Mouse (Mus musculus): ENCODE measurements around the gene Actb. TPM values are rescaled to one million over a fixed set of nuclear protein-coding genes. Genes with fewer than 3 reads are reported as not detected.

The Actb gene
- polyA plus RNA-seq, 1 experiment from 2014 or later: 5,062 TPM

- H3K27me3 ChIP-seq (ENCODE audit: control insufficient read depth, insufficient read depth, low read length): no peaks in the 10 kb centered on the region
- 92% methylated on average over 19 of the region's 19 CpGs for WGBS
- no peak for ATAC-seq (replicated peaks; ENCODE audit: extremely low read depth, insufficient read depth, low FRiP score)
- peaks cover 7% of the 10 kb centered on the region for H3K4me1 ChIP-seq (ENCODE audit: control insufficient read depth, insufficient read depth, low read length)
- H3K4me2 ChIP-seq (ENCODE audit: low read depth, low read length): no peak overlapping the region
- no peaks in the 10 kb centered on the region for H3K9me3 ChIP-seq (replicated peaks; ENCODE audit: control insufficient read depth, low read length)
- H3K4me3 ChIP-seq (ENCODE audit: low read length): no peak overlapping the region
- no peak overlapping the region for H3K9ac ChIP-seq (ENCODE audit: low read length)
- H3K27ac ChIP-seq (ENCODE audit: low read length): no peak overlapping the region
- peaks cover 20% of the 10 kb centered on the region for H3K36me3 ChIP-seq (ENCODE audit: control insufficient read depth, insufficient read depth)
These were observed 20.4 kb downstream of the Actb start for GRCm38 (mm10) chr5:142886181-142886580.

- 91% methylated on average over 11 of the region's 11 CpGs for WGBS
- H3K36me3 ChIP-seq (ENCODE audit: control insufficient read depth, insufficient read depth): peaks cover 20% of the 10 kb centered on the region
- ATAC-seq (replicated peaks; ENCODE audit: extremely low read depth, insufficient read depth, low FRiP score): no peak
These were observed 24.1 kb downstream of the Actb start for GRCm38 (mm10) chr5:142882471-142882870.

GRCm38 (mm10) chr5:142881936-142882335 lies 24.6 kb downstream of the Actb start:
- Histone ChIP-seq H3K27ac (ENCODE audit: low read length) (peak overlapping the region; percentile 75), H3K9me3 (replicated peaks; ENCODE audit: control insufficient read depth, low read length) (no peaks in the 10 kb centered on the region), H3K27me3 (ENCODE audit: control insufficient read depth, insufficient read depth, low read length) (no peaks in the 10 kb centered on the region), H3K4me2 (ENCODE audit: low read depth, low read length) (no peak overlapping the region), H3K4me3 (ENCODE audit: low read length) (no peak overlapping the region), H3K4me1 (ENCODE audit: control insufficient read depth, insufficient read depth, low read length) (peaks cover 14% of the 10 kb centered on the region), H3K9ac (ENCODE audit: low read length) (0 out of 2 replicates have a peak overlapping the region, but pooled peaks have one; percentile 31), H3K36me3 (ENCODE audit: control insufficient read depth, insufficient read depth) (peaks cover 20% of the 10 kb centered on the region)
- WGBS: 69% methylated on average over 8 of the region's 8 CpGs
- ATAC-seq (replicated peaks; ENCODE audit: extremely low read depth, insufficient read depth, low FRiP score): no peak

More at GRCm38 (mm10) chr5:142882471-142882870, 24.1 kb downstream of the Actb start:
- Histone ChIP-seq H3K4me1 (ENCODE audit: control insufficient read depth, insufficient read depth, low read length) (peaks cover 12% of the 10 kb centered on the region), H3K27me3 (ENCODE audit: control insufficient read depth, insufficient read depth, low read length) (no peaks in the 10 kb centered on the region), H3K4me2 (ENCODE audit: low read depth, low read length) (no peak overlapping the region), H3K9ac (ENCODE audit: low read length) (no peak overlapping the region), H3K9me3 (replicated peaks; ENCODE audit: control insufficient read depth, low read length) (no peaks in the 10 kb centered on the region), H3K27ac (ENCODE audit: low read length) (no peak overlapping the region), H3K4me3 (ENCODE audit: low read length) (no peak overlapping the region)

- no peak overlapping the region for H3K9ac ChIP-seq (ENCODE audit: low read length)
- 52% methylated on average over 13 of the region's 13 CpGs for WGBS
- H3K36me3 ChIP-seq (ENCODE audit: control insufficient read depth, insufficient read depth): peaks cover 14% of the 10 kb centered on the region
- H3K27ac ChIP-seq (ENCODE audit: low read length): peak overlapping the region; percentile 75
- peaks cover 14% of the 10 kb centered on the region for H3K4me1 ChIP-seq (ENCODE audit: control insufficient read depth, insufficient read depth, low read length)
- H3K9me3 ChIP-seq (replicated peaks; ENCODE audit: control insufficient read depth, low read length): no peaks in the 10 kb centered on the region
- no peaks in the 10 kb centered on the region for H3K27me3 ChIP-seq (ENCODE audit: control insufficient read depth, insufficient read depth, low read length)
- H3K4me3 ChIP-seq (ENCODE audit: low read length): no peak overlapping the region
- H3K4me2 ChIP-seq (ENCODE audit: low read depth, low read length): no peak overlapping the region
- ATAC-seq (replicated peaks; ENCODE audit: extremely low read depth, insufficient read depth, low FRiP score): peak; percentile 16; the same call in 1 of the 2 replicates
These were observed 25.6 kb downstream of the Actb start for GRCm38 (mm10) chr5:142880806-142881516.

- peaks cover 14% of the 10 kb centered on the region for H3K4me1 ChIP-seq (ENCODE audit: control insufficient read depth, insufficient read depth, low read length)
- H3K9me3 ChIP-seq (replicated peaks; ENCODE audit: control insufficient read depth, low read length): no peaks in the 10 kb centered on the region
- H3K4me3 ChIP-seq (ENCODE audit: low read length): no peak overlapping the region
- H3K36me3 ChIP-seq (ENCODE audit: control insufficient read depth, insufficient read depth): peaks cover 12% of the 10 kb centered on the region
- no peak overlapping the region for H3K4me2 ChIP-seq (ENCODE audit: low read depth, low read length)
- 83% methylated on average over 6 of the region's 6 CpGs for WGBS
- H3K27me3 ChIP-seq (ENCODE audit: control insufficient read depth, insufficient read depth, low read length): no peaks in the 10 kb centered on the region
- H3K27ac ChIP-seq (ENCODE audit: low read length): no peak overlapping the region
- H3K9ac ChIP-seq (ENCODE audit: low read length): no peak overlapping the region
- ATAC-seq (replicated peaks; ENCODE audit: extremely low read depth, insufficient read depth, low FRiP score): no peak
These were observed 26.3 kb downstream of the Actb start for GRCm38 (mm10) chr5:142880246-142880645.

- Histone ChIP-seq H3K27me3 (ENCODE audit: control insufficient read depth, insufficient read depth, low read length) (no peaks in the 10 kb centered on the region), H3K4me1 (ENCODE audit: control insufficient read depth, insufficient read depth, low read length) (peaks cover 14% of the 10 kb centered on the region), H3K36me3 (ENCODE audit: control insufficient read depth, insufficient read depth) (peaks cover 8% of the 10 kb centered on the region; the same call in 1 of the 2 replicates), H3K4me3 (ENCODE audit: low read length) (no peak overlapping the region), H3K27ac (ENCODE audit: low read length) (no peak overlapping the region), H3K4me2 (ENCODE audit: low read depth, low read length) (no peak overlapping the region), H3K9ac (ENCODE audit: low read length) (no peak overlapping the region), H3K9me3 (replicated peaks; ENCODE audit: control insufficient read depth, low read length) (no peaks in the 10 kb centered on the region)
- ATAC-seq (replicated peaks; ENCODE audit: extremely low read depth, insufficient read depth, low FRiP score): peak; percentile 54; the same call in 1 of the 2 replicates
- 53% methylated on average over 8 of the region's 8 CpGs for WGBS
These were observed 27.0 kb downstream of the Actb start for GRCm38 (mm10) chr5:142879318-142880175.

- Histone ChIP-seq H3K4me1 (ENCODE audit: control insufficient read depth, insufficient read depth, low read length) (peaks cover 14% of the 10 kb centered on the region), H3K9ac (ENCODE audit: low read length) (no peak overlapping the region), H3K27ac (ENCODE audit: low read length) (no peak overlapping the region), H3K36me3 (ENCODE audit: control insufficient read depth, insufficient read depth) (peaks cover 5% of the 10 kb centered on the region; the same call in 1 of the 2 replicates), H3K27me3 (ENCODE audit: control insufficient read depth, insufficient read depth, low read length) (no peaks in the 10 kb centered on the region), H3K4me2 (ENCODE audit: low read depth, low read length) (no peak overlapping the region), H3K9me3 (replicated peaks; ENCODE audit: control insufficient read depth, low read length) (no peaks in the 10 kb centered on the region; the same call in 1 of the 2 replicates), H3K4me3 (ENCODE audit: low read length) (no peak overlapping the region)
- no peak for ATAC-seq (replicated peaks; ENCODE audit: extremely low read depth, insufficient read depth, low FRiP score)
- WGBS: 58% methylated on average over 15 of the region's 15 CpGs
These were observed 28.0 kb downstream of the Actb start for GRCm38 (mm10) chr5:142878570-142878969.

- Histone ChIP-seq H3K9me3 (replicated peaks; ENCODE audit: control insufficient read depth, low read length) (no peaks in the 10 kb centered on the region; the same call in 1 of the 2 replicates), H3K4me2 (ENCODE audit: low read depth, low read length) (no peak overlapping the region), H3K4me3 (ENCODE audit: low read length) (no peak overlapping the region), H3K27ac (ENCODE audit: low read length) (no peak overlapping the region), H3K9ac (ENCODE audit: low read length) (no peak overlapping the region), H3K36me3 (ENCODE audit: control insufficient read depth, insufficient read depth) (peaks cover 7% of the 10 kb centered on the region; the same call in 1 of the 2 replicates), H3K27me3 (ENCODE audit: control insufficient read depth, insufficient read depth, low read length) (no peaks in the 10 kb centered on the region), H3K4me1 (ENCODE audit: control insufficient read depth, insufficient read depth, low read length) (peaks cover 14% of the 10 kb centered on the region)
- ATAC-seq (replicated peaks; ENCODE audit: extremely low read depth, insufficient read depth, low FRiP score): peak; percentile 53
- WGBS: 29% methylated on average over 11 of the region's 11 CpGs
These were observed 28.9 kb downstream of the Actb start for GRCm38 (mm10) chr5:142877337-142878280.

Measured in heart, embryonic 16.5 days (tissue).